Mouse (Mus musculus): ENCODE measurements around the gene Tfr2.

DNA sequence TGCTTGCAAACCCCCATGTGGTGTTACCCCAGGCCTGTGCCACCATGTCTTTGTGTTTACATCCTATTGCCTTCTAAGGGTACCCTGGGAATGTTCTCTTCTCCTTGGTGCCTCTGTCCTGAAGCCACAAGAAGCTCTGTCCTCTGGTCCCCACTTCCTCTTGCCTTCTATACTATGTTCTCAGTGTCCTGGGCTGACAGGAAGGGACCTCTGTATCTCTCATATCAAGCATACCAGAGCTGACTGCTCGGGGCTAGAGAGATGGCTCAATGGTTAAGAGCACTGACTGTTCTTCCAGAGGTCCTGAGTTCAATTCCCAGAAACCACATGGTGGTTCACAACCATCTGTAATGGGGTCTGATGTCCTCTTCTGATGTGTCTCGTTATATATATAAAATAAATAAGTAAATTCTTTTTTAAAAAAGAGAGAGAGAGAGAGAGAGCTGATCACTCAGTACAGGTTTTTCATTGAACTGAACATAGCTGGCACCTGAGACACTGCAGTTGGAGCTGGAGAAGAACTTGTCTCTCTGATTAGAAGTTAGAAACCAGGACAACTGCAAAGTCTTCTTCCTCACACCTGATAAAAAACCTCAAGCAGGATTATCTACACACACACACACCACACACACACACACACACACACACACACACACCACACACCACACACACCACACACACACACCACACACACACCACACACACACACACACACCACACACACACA is 28.6 kb downstream of the Tfr2 start:
- no peak for TF ChIP-seq CTCF (IDR thresholded peaks at IDR 0.05; ENCODE audit: low read depth, low read length)
- TF ChIP-seq POLR2A (IDR thresholded peaks at IDR 0.05; ENCODE audit: borderline replicate concordance, low read depth, low read length): no peak
